Mouse (Mus musculus) frontal cortex, postnatal 14 days (tissue): ENCODE measurements around the gene Agrp.

Experiments used
- DNase-seq, 2 experiments: peaks; one replicate each; pipeline ENCODE4 v3.0.0; 2022; ENCODE audit warnings: low spot score in 2 of 2

The Agrp gene

GRCm38 (mm10) chr8:105519591-105519990 is 117.6 kb downstream of the Agrp start:
- no peak for DNase-seq

- DNase-seq, result no peak
Observed at GRCm38 (mm10) chr8:105518436-105519313, 118.5 kb downstream of the Agrp start, which contains the start of gene Hsd11b2. Gene Hsd11b2 (plus strand): TSS chr8:105518755.

GRCm38 (mm10) chr8:105517346-105517745 is 119.8 kb downstream of the Agrp start:
- no peak for DNase-seq
